Mouse (Mus musculus) cortical plate, adult 2 months (tissue): Measurements from ENCODE around the gene Ccdc115.

Experiments
- CTCF ChIP-seq: fragments of 200-500 bp; IDR thresholded peaks from 2 replicates; pipeline ENCODE4 v1.5.1; 2011; ENCODE audit warnings: mild to moderate bottlenecking, control low read depth, low read length; ENCODE audit not compliant: insufficient read depth; ENCODE audit errors: extremely low read depth
- POLR2A ChIP-seq: fragments of 200-500 bp; IDR thresholded peaks from 2 replicates; pipeline ENCODE4 v1.6.1; 2011; ENCODE audit warnings: mild to moderate bottlenecking, low read length, control low read depth; ENCODE audit not compliant: insufficient read depth; ENCODE audit errors: extremely low read depth

DNA sequence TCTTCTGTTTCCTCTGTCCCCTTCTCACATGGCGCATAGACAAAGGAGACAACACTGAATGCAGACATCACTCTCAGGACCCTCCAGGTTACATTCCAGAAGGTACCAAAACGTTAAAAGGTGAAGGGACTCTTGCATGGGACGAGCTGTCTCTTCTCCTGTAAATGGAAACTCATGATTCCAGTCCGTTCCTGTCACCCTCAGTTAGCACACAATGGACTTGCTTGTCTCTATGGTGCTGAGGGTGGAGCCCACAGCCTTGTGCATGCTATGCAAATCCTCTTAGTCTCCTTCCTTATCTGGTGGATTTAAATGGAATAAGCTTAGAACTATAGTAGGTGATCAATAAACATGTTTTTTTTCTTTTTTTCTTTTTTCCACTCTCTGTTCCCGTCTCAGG is 30.3 kb upstream of the Ccdc115 start:
- TF ChIP-seq CTCF (no peak), POLR2A (no peak)
